Mouse (Mus musculus) erythroblast, adult 5-6 weeks (primary cell): ENCODE results near the gene Rnf10. TPM values are rescaled to one million over a fixed set of nuclear protein-coding genes. Genes with fewer than 3 reads are reported as not detected.

ENCODE experiments used
- ATAC-seq: replicated peaks from 2 replicates; pipeline ENCODE4 v1.8.0; 2016; ENCODE audit warnings: moderate number of reproducible peaks, mild to moderate bottlenecking, moderate TSS enrichment, inconsistent platforms; ENCODE audit not compliant: poor library complexity, low FRiP score, severe bottlenecking
- total RNA-seq, 2 experiments: library from RNA; stranded (forward) in 1 of 2; stranded (reverse) in 1 of 2; fragments of 150-400 nt in 1 of 2; fragments of 200-764, 138-1000 nt in 1 of 2; gene quantifications; 2 replicates each; pipeline versions ENCODE4 v1.2.3 to v1.2.4; 2015 to 2017; ENCODE audit warnings: low replicate concordance in 2 of 2

Rnf10 gene
- total RNA-seq, 2 experiments from 2014 or later = 505 to 1,329 TPM

GRCm38 (mm10) chr5:115238729-115239195 lies 33.9 kb downstream of the Rnf10 start:
- no peak for ATAC-seq

- peak; percentile 87 for ATAC-seq
Measured at GRCm38 (mm10) chr5:115237803-115238728, 34.6 kb downstream of the Rnf10 start.

- ATAC-seq = peak; percentile 78
Measured at GRCm38 (mm10) chr5:115235786-115236263, 36.9 kb downstream of the Rnf10 start, which contains the start of gene Pop5. TSS of gene Pop5 (plus strand) at chr5:115235836.

GRCm38 (mm10) chr5:115235323-115235771 lies 37.4 kb downstream of the Rnf10 start:
- 0 out of 2 replicates have a peak, but pooled peaks have one; percentile 1 for ATAC-seq

GRCm38 (mm10) chr5:115234519-115234918 lies 38.2 kb downstream of the Rnf10 start:
- ATAC-seq = no peak

GRCm38 (mm10) chr5:115233031-115233780 lies 39.5 kb downstream of the Rnf10 start:
- ATAC-seq = no peak

GRCm38 (mm10) chr5:115232516-115232915 lies 40.2 kb downstream of the Rnf10 start:
- no peak for ATAC-seq

- ATAC-seq = no peak
Measured at GRCm38 (mm10) chr5:115231552-115232120, 41.1 kb downstream of the Rnf10 start.

GRCm38 (mm10) chr5:115230830-115231551 lies 41.7 kb downstream of the Rnf10 start:
- no peak for ATAC-seq

GRCm38 (mm10) chr5:115222485-115222884 lies 50.2 kb downstream of the Rnf10 start:
- ATAC-seq = no peak

- no peak for ATAC-seq
Measured at GRCm38 (mm10) chr5:115220931-115221640, 51.6 kb downstream of the Rnf10 start.

GRCm38 (mm10) chr5:115217998-115218397 lies 54.7 kb downstream of the Rnf10 start:
- ATAC-seq = no peak

GRCm38 (mm10) chr5:115215273-115216185 lies 57.2 kb downstream of the Rnf10 start:
- ATAC-seq = no peak

- ATAC-seq = no peak
Measured at GRCm38 (mm10) chr5:115214864-115215263, 57.8 kb downstream of the Rnf10 start.

GRCm38 (mm10) chr5:115212861-115213260 lies 59.8 kb downstream of the Rnf10 start:
- no peak for ATAC-seq

GRCm38 (mm10) chr5:115212451-115212850 lies 60.2 kb downstream of the Rnf10 start:
- no peak for ATAC-seq

GRCm38 (mm10) chr5:115210380-115210779 lies 62.3 kb downstream of the Rnf10 start:
- ATAC-seq = peak; percentile 87

- ATAC-seq = no peak
Measured at GRCm38 (mm10) chr5:115208601-115209000, 64.1 kb downstream of the Rnf10 start.
